Mouse (Mus musculus) gastrocnemius, postnatal 25 days (tissue): ENCODE results near the gene Manbal. TPM values are rescaled to one million over a fixed set of nuclear protein-coding genes. Genes with fewer than 3 reads are reported as not detected.

Experiments used
- DNase-seq: peaks from one replicate; pipeline ENCODE4 v3.0.0; 2022
- total RNA-seq, 2 experiments: library from RNA; stranded (reverse); gene quantifications; 1 replicate in 1 of 2; 2 replicates in 1 of 2; pipeline ENCODE4 v1.2.3; 2021

Manbal gene
- total RNA-seq, 2 experiments from 2014 or later = 12.5 to 15.7 TPM

GRCm38 (mm10) chr2:157434497-157434896, 67.1 kb downstream of the Manbal start:
- DNase-seq = no peak

GRCm38 (mm10) chr2:157436496-157436895, 69.1 kb downstream of the Manbal start:
- DNase-seq = no peak

GRCm38 (mm10) chr2:157437123-157437522, 69.7 kb downstream of the Manbal start:
- DNase-seq = no peak

- DNase-seq = no peak
Observed at GRCm38 (mm10) chr2:157441363-157441762, 74.0 kb downstream of the Manbal start.

Other genes with a start within 250 kb of the Manbal start
- 10 to 100 TPM; 12.0 to 14.5 TPM for gene Samhd1, start 232.3 kb upstream of the Manbal start, total RNA-seq
- 1 to 10 TPM; 1.4 to 2.3 TPM for gene Rbl1, start 163.1 kb upstream of the Manbal start, total RNA-seq
- 10 to 100 TPM; 70.0 to 79.6 TPM for gene Rpn2, start 88.6 kb upstream of the Manbal start, total RNA-seq
- gene Mroh8, start 88.0 kb upstream of the Manbal start, total RNA-seq = 1 to 10 TPM in 1 of 2 experiments, under 1 TPM in 1; 0.48 to 1.2 TPM
- not detected for gene Ghrh, start 20.1 kb upstream of the Manbal start, total RNA-seq
- 1 to 10 TPM; 3.1 to 3.6 TPM for gene Src, start 50.9 kb downstream of the Manbal start, total RNA-seq
- gene Nnat, start 192.5 kb downstream of the Manbal start, total RNA-seq = 10 to 100 TPM in 1 of 2 experiments, 1 to 10 TPM in 1; 1.3 to 49.1 TPM
- gene Blcap, start 203.7 kb downstream of the Manbal start, total RNA-seq = 10 to 100 TPM; 19.2 to 20.7 TPM